8 mouse cellular contexts compared by ENCODE assay signal in the genomic region with DNA sequence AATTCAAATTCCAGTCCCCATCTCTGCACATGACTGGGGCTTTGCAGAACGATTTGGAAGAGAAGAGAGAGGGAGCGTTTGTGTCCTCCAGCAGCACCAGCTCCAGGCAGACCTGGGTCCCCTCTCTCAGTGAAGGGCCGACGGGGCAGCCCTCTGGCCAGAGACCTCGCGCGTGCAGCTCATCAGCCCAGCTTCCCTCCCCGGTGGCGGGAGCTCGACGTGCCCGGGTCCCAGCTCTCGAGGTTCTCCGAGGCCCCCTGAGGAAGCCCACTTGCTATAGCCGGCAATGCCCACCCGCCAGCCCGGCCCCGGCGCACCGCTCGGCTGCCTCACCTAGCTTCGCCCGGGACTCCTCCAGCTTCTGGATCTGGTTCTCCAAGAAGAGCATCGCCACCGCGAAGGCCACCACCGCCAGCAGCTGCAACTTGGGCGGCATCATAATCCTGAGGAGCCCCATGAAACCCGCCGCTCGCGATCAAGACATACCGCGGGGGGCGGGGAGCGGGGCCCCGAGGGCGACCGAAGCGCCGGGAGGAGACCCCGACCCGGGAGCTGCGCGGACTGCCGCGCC. TPM values are rescaled to one million over a fixed set of nuclear protein-coding genes. Genes with fewer than 3 reads are reported as not detected.
DNase-seq lines count a peak whose midpoint lies in the region; ATAC-seq and TF ChIP-seq lines count a peak whose summit lies in the region.

No protein-coding gene starts in this region.

- under 1% methylated on average over 39 of the region's 47 CpGs for WGBS in heart, embryonic 14.5 days

- peak; percentile 65 for DNase-seq in gastrocnemius, adult 2 months
- no peak for DNase-seq in gastrocnemius, postnatal 10 days
- DNase-seq in CD8-positive naive resting alpha-beta T cell, adult 2 months (ENCODE audit: low read depth in 2 of 2, low spot score in 2 of 2), result peak; percentile 46 to 51
- DNase-seq in embryo, embryonic 9.5 days (ENCODE audit: extremely low spot score), result peak; percentile 69
- peak; percentile 42 for DNase-seq in layer of hippocampus, adult 8-10 months (ENCODE audit: low spot score in 2 of 2)
- DNase-seq in lung, postnatal 25 days (ENCODE audit: low spot score), result peak; percentile 18
- DNase-seq in spleen, postnatal 10 days (ENCODE audit: low spot score in 2 of 2), result peak; percentile 66 to 67

- peak overlapping the region; percentile 85 for H3K4me2 ChIP-seq in heart, embryonic 14.5 days (ENCODE audit: low read length)

- peak; percentile 27; the same call in 1 of the 2 replicates for ATAC-seq in heart, embryonic 14.5 days (ENCODE audit: insufficient number of reproducible peaks, insufficient read depth, low FRiP score, low read depth)

- peak overlapping the region; percentile 94 for H3K27ac ChIP-seq in gastrocnemius, adult 2 months
- peak overlapping the region; percentile 78 to 83 for H3K27ac ChIP-seq in heart, embryonic 14.5 days (replicated peaks in 1 of 2; ENCODE audit: control insufficient read depth in 1 of 2, insufficient read depth in 1 of 2, low read depth in 2 of 2, low read length in 2 of 2)

- H3K4me3 ChIP-seq in gastrocnemius, adult 2 months, result peak overlapping the region; percentile 73
- H3K4me3 ChIP-seq in heart, embryonic 14.5 days (ENCODE audit: control insufficient read depth in 1 of 2, insufficient read depth in 1 of 2, low read depth in 1 of 2, low read length in 2 of 2), result peak overlapping the region; percentile 82 to 97

- H3K4me1 ChIP-seq in heart, embryonic 14.5 days (ENCODE audit: control insufficient read depth in 2 of 2, insufficient read depth in 2 of 2, low read length in 2 of 2), result peaks cover 7 to 37% of the 10 kb centered on the region in 2 experiments

- H3K9ac ChIP-seq in heart, embryonic 14.5 days (ENCODE audit: low read length), result peak overlapping the region; percentile 92

- no peaks in the 10 kb centered on the region for H3K9me3 ChIP-seq in heart, embryonic 14.5 days (ENCODE audit: control insufficient read depth, low read length)

- TF ChIP-seq CTCF in gastrocnemius, adult 2 months (IDR thresholded peaks at IDR 0.05), result no peak

- H3K27me3 ChIP-seq in heart, embryonic 14.5 days (ENCODE audit: control insufficient read depth, insufficient read depth, low read length), result no peaks in the 10 kb centered on the region

- peaks cover 22% of the 10 kb centered on the region for H3K36me3 ChIP-seq in heart, embryonic 14.5 days (ENCODE audit: control insufficient read depth, insufficient read depth, low read length)

- intact Hi-C loops in gastrocnemius, adult 2 months (cut with DNase I), result loop anchor here (2.0 kb wide), 1 partner anchor 17 kb away; no protein-coding TSS in a partner anchor

RNA-seq across cellular contexts. Expression of gene Hs2st1, which starts 0.5 kb away (rescaled TPM):
- total RNA-seq in gastrocnemius, adult 2 months (2021), result 10 to 100 TPM; 12.8 to 14.8 TPM
- 10 to 100 TPM; 22.0 to 27.4 TPM for total RNA-seq in gastrocnemius, postnatal 10 days (2021)
- 7.0 and 8.6 TPM in 2 replicates for polyA plus RNA-seq in heart, embryonic 14.5 days (2014; fragmentation: Nextera tagmentation; extraction: Ambion mirVana)
- total RNA-seq in layer of hippocampus, adult 8-10 months (2022), result 10 to 100 TPM; 35.0 to 45.5 (median 39.9) TPM

RNA-seq across cellular contexts. Expression of gene Selenof, which starts 0.6 kb away (rescaled TPM):
- total RNA-seq in gastrocnemius, adult 2 months (2021), result 100 to 1,000 TPM; 115 to 122 TPM
- total RNA-seq in gastrocnemius, postnatal 10 days (2021), result 100 to 1,000 TPM; 197 to 208 TPM
- polyA plus RNA-seq in heart, embryonic 14.5 days (2014; fragmentation: Nextera tagmentation; extraction: Ambion mirVana), result 340 and 384 TPM in 2 replicates
- 100 to 1,000 TPM; 226 to 234 (median 231) TPM for total RNA-seq in layer of hippocampus, adult 8-10 months (2022)
